7 mouse cellular contexts compared by ENCODE assay signal in genomic region chr9:50528293-50528892, GRCm38 (mm10). TPM values are rescaled to one million over a fixed set of nuclear protein-coding genes. Genes with fewer than 3 reads are reported as not detected.
A peak's percentile ranks its signal among the peaks of the same experiment; 100 is the strongest.
DNase-seq lines count a peak whose midpoint lies in the region; ATAC-seq lines count a peak whose summit lies in the region.

Gene Pts, minus strand, starts transcription at chr9:50528724.

- peak within 1 kb of the TSS; percentile 68 for H3K4me3 ChIP-seq in embryonic facial prominence, embryonic 11.5 days (ENCODE audit: low read depth, low read length)
- peak within 1 kb of the TSS; percentile 67 for H3K4me3 ChIP-seq in limb, embryonic 11.5 days (ENCODE audit: low read depth, low read length)
- peak within 1 kb of the TSS; percentile 71 for H3K4me3 ChIP-seq in midbrain, embryonic 14.5 days (replicated peaks; ENCODE audit: low read depth, low read length)

- peak; percentile 97 for ATAC-seq in embryonic facial prominence, embryonic 11.5 days (replicated peaks; ENCODE audit: insufficient number of reproducible peaks, low FRiP score, low TSS enrichment, low read depth)
- peak; percentile 94 for ATAC-seq in limb, embryonic 11.5 days (ENCODE audit: insufficient number of reproducible peaks, low FRiP score, low TSS enrichment, low read depth)
- ATAC-seq in midbrain, embryonic 14.5 days (ENCODE audit: low FRiP score, low TSS enrichment): peak; percentile 97

- under 1% methylated on average over 54 of the region's 54 CpGs for WGBS in embryonic facial prominence, embryonic 11.5 days
- under 1% methylated on average over 54 of the region's 54 CpGs for WGBS in limb, embryonic 11.5 days
- WGBS in midbrain, embryonic 14.5 days: under 1% methylated on average over 54 of the region's 54 CpGs

- peak within 1 kb of the TSS; percentile 68 for H3K9ac ChIP-seq in embryonic facial prominence, embryonic 11.5 days (replicated peaks; ENCODE audit: low read length)
- H3K9ac ChIP-seq in limb, embryonic 11.5 days (ENCODE audit: low read length): peak within 1 kb of the TSS; percentile 75
- H3K9ac ChIP-seq in midbrain, embryonic 14.5 days (replicated peaks; ENCODE audit: low read length): peak within 1 kb of the TSS; percentile 71

- H3K27me3 ChIP-seq in embryonic facial prominence, embryonic 11.5 days (ENCODE audit: control insufficient read depth, insufficient read depth, low read length): no peaks in the 10 kb centered on the region
- no peaks in the 10 kb centered on the region for H3K27me3 ChIP-seq in limb, embryonic 11.5 days (ENCODE audit: control insufficient read depth, insufficient read depth, low read length)
- H3K27me3 ChIP-seq in midbrain, embryonic 14.5 days (ENCODE audit: control insufficient read depth, insufficient read depth, low read length): no peaks in the 10 kb centered on the region

- H3K36me3 ChIP-seq in embryonic facial prominence, embryonic 11.5 days (replicated peaks; ENCODE audit: control insufficient read depth, insufficient read depth, low read depth, low read length): no peaks in the 10 kb centered on the region
- H3K36me3 ChIP-seq in limb, embryonic 11.5 days (ENCODE audit: control insufficient read depth, insufficient read depth, low read length): no peaks in the 10 kb centered on the region
- peaks cover 6% of the 10 kb centered on the region; the same call in 1 of the 2 replicates for H3K36me3 ChIP-seq in midbrain, embryonic 14.5 days (ENCODE audit: control insufficient read depth, insufficient read depth, low read length)

- H3K27ac ChIP-seq in embryonic facial prominence, embryonic 11.5 days (replicated peaks; ENCODE audit: low read depth, low read length): no peak within 1 kb of the TSS
- no peak within 1 kb of the TSS for H3K27ac ChIP-seq in limb, embryonic 11.5 days (replicated peaks; ENCODE audit: low read depth, low read length)
- H3K27ac ChIP-seq in midbrain, embryonic 14.5 days (replicated peaks; ENCODE audit: low read depth, low read length): peak within 1 kb of the TSS; percentile 79

- H3K4me1 ChIP-seq in embryonic facial prominence, embryonic 11.5 days (ENCODE audit: control insufficient read depth, insufficient read depth, low read length): no peaks in the 10 kb centered on the region
- H3K4me1 ChIP-seq in limb, embryonic 11.5 days (ENCODE audit: control insufficient read depth, insufficient read depth, low read length): peaks cover 2% of the 10 kb centered on the region; the same call in 1 of the 2 replicates
- H3K4me1 ChIP-seq in midbrain, embryonic 14.5 days (ENCODE audit: control insufficient read depth, insufficient read depth, low read length): peaks cover 5% of the 10 kb centered on the region; the same call in 1 of the 2 replicates

- peak; percentile 99 for DNase-seq in adrenal gland, postnatal 14 days
- peak; percentile 99 for DNase-seq in embryonic facial prominence, embryonic 11.5 days (ENCODE audit: low spot score)
- peak; percentile 100 for DNase-seq in heart, adult 11 months
- peak; percentile 98 for DNase-seq in kidney, adult 18-20 months
- peak; percentile 99 for DNase-seq in limb, embryonic 11.5 days (ENCODE audit: low spot score)
- DNase-seq in midbrain, embryonic 14.5 days: peak; percentile 100
- peak; percentile 95 for DNase-seq in spleen, adult 18-20 months

- H3K4me2 ChIP-seq in embryonic facial prominence, embryonic 11.5 days (ENCODE audit: low read depth, low read length): peak within 1 kb of the TSS; percentile 58
- peak within 1 kb of the TSS; percentile 64 for H3K4me2 ChIP-seq in limb, embryonic 11.5 days (ENCODE audit: low read depth, severe bottlenecking)
- H3K4me2 ChIP-seq in midbrain, embryonic 14.5 days (ENCODE audit: low read length): peak within 1 kb of the TSS; percentile 71

- no peaks in the 10 kb centered on the region for H3K9me3 ChIP-seq in embryonic facial prominence, embryonic 11.5 days (replicated peaks; ENCODE audit: control insufficient read depth, low read length)
- H3K9me3 ChIP-seq in limb, embryonic 11.5 days (ENCODE audit: control insufficient read depth, low read length): no peaks in the 10 kb centered on the region
- no peaks in the 10 kb centered on the region for H3K9me3 ChIP-seq in midbrain, embryonic 14.5 days (ENCODE audit: control insufficient read depth, low read length)

RNA-seq across cellular contexts. Expression of gene Pts, which starts in this region (rescaled TPM):
- 68.9 and 73.9 TPM in 2 replicates for total RNA-seq in adrenal gland, postnatal 14 days (2021)
- polyA plus RNA-seq in embryonic facial prominence, embryonic 11.5 days (2014; fragmentation: Nextera tagmentation; extraction: Ambion mirVana): 59.7 and 64.6 TPM in 2 replicates
- polyA plus RNA-seq in limb, embryonic 11.5 days (2014; fragmentation: Nextera tagmentation; extraction: Ambion mirVana): 55.3 and 58.0 TPM in 2 replicates
- polyA plus RNA-seq in midbrain, embryonic 14.5 days (2014; fragmentation: Nextera tagmentation; extraction: Ambion mirVana): 118 and 122 TPM in 2 replicates
